Mouse (Mus musculus): Measurements from ENCODE around the gene Cep97.

DNA sequence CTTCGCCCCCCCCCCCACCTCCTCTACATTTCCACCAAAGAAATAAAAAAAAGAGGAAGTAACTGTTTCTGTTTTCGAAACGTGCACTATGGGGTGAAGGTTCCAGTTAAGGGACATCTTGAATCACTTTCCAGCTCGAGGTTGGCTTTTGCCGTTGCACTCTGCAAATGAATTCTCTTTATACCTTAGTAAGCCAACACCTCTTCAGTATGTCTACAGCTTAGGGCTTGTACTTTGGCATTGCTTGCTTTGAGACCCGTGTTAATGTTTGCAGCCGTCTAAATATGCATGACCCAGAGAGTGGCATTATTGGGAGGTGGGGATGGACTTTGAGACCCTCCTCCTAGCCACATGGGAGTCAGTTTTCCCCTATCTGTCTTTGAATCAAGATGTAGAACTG lies 42.2 kb downstream of the Cep97 start:
- TF ChIP-seq CTCF (conservative IDR thresholded peaks at IDR 0.05; ENCODE audit: low read length) (no peak), NANOG (IDR thresholded peaks at IDR 0.05; ENCODE audit: borderline replicate concordance, low read length) (no peak), POU5F1 (IDR thresholded peaks at IDR 0.05; ENCODE audit: borderline replicate concordance, low read length) (no peak)
